Mouse (Mus musculus) heart, adult 2 months (tissue): Measurements from ENCODE around the gene Ctxn1.

Source experiments
- CTCF ChIP-seq: fragments of 200-600 bp; IDR thresholded peaks from 2 replicates; pipeline ENCODE4 v1.8.1; 2022; ENCODE audit warnings: antibody characterized with exemption, mild to moderate bottlenecking, moderate library complexity
- EP300 ChIP-seq: fragments of 200-500 bp; IDR thresholded peaks from 2 replicates; pipeline ENCODE4 v1.6.1; 2011; ENCODE audit warnings: low read depth, low read length, control low read depth; ENCODE audit not compliant: insufficient read depth
- POLR2A ChIP-seq: fragments of 200-500 bp; IDR thresholded peaks from 2 replicates; pipeline ENCODE4 v1.6.1; 2011; ENCODE audit warnings: mild to moderate bottlenecking, low read depth, low read length, control low read depth; ENCODE audit not compliant: insufficient read depth

DNA sequence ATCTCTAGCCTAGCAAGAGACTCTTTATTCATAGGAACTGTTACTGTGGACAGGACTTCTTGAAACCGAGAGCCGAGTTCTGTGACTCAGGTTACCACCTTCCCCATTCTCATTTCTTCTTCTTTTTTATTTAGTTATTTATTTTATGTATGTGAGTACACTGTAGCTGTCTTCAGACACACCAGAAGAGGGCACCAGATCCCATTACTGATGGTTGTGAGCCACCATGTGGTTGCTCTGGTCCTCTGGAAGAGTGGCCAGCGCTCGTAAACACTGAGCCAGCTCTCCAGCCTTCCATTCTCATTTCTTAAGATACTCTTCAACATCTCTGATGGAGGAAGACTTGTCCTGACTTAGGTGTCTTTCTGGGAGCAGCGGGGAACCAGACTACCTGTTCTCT, 33.7 kb upstream of the Ctxn1 start:
- TF ChIP-seq CTCF (peak; percentile 50), POLR2A (no peak), EP300 (no peak)
